Mouse (Mus musculus) midbrain, embryonic 16.5 days (tissue): ENCODE results near the gene Hip1. TPM values are rescaled to one million over a fixed set of nuclear protein-coding genes. Genes with fewer than 3 reads are reported as not detected.
A peak's percentile ranks its signal among the peaks of the same experiment; 100 is the strongest.

Experiments
- ATAC-seq: fragments of 200-750 bp; cut with Nextera tagmentation; 2 replicates; pipeline ENCODE4 v1.8.0; 2017; ENCODE audit warnings: moderate TSS enrichment
- H3K27ac ChIP-seq: fragments of 300-500 bp; sonication (generic); 2 replicates; pipeline ENCODE4 v1.5.1; 2014; ENCODE audit warnings: mild to moderate bottlenecking, low read length, mixed read lengths
- H3K27me3 ChIP-seq: fragments of 300-500 bp; sonication (generic); 2 replicates; pipeline ENCODE4 v1.6.1; 2014; ENCODE audit warnings: low read depth, low read length, mixed read lengths; ENCODE audit not compliant: control insufficient read depth, insufficient read depth
- H3K36me3 ChIP-seq: fragments of 300-500 bp; sonication (generic); 2 replicates; pipeline ENCODE4 v1.6.1; 2014; ENCODE audit warnings: mild to moderate bottlenecking, low read length, moderate library complexity, mixed read lengths; ENCODE audit not compliant: control insufficient read depth, insufficient read depth
- H3K4me1 ChIP-seq: fragments of 300-500 bp; sonication (generic); 2 replicates; pipeline ENCODE4 v1.6.1; 2014; ENCODE audit warnings: mild to moderate bottlenecking, low read length, mixed read lengths; ENCODE audit not compliant: control insufficient read depth, insufficient read depth
- H3K4me2 ChIP-seq: fragments of 300-500 bp; sonication (generic); 2 replicates; pipeline ENCODE4 v1.6.1; 2014; ENCODE audit warnings: mild to moderate bottlenecking, low read length, mixed read lengths
- H3K4me3 ChIP-seq: fragments of 300-500 bp; sonication (generic); 2 replicates; pipeline ENCODE4 v1.5.1; 2014; ENCODE audit warnings: low read depth, mild to moderate bottlenecking, low read length, moderate library complexity, mixed read lengths
- H3K9ac ChIP-seq: fragments of 300-500 bp; sonication (generic); 2 replicates; pipeline ENCODE4 v1.6.1; 2014; ENCODE audit warnings: low read depth, low read length, mixed read lengths
- H3K9me3 ChIP-seq: fragments of 300-500 bp; sonication (generic); replicated peaks from 2 replicates; pipeline ENCODE4 v1.6.1; 2014; ENCODE audit warnings: mild to moderate bottlenecking, low read length, mixed read lengths; ENCODE audit not compliant: control insufficient read depth, poor library complexity, severe bottlenecking
- WGBS: fragments of 180-500 bp; shearing (Covaris S2); extraction: QIAGEN DNeasy Blood & Tissue Kit; methylation state at CpG from one replicate; pipeline ENCODE4 v1.1.7; 2014; 5-methylcytosine and 5-hydroxymethylcytosine counted together
- polyA plus RNA-seq: library from polyadenylated mRNA; unstranded; fragments of >200 nt; fragmentation: Nextera tagmentation; extraction: Ambion mirVana; gene quantifications from 2 replicates; pipeline ENCODE4 v1.2.1, GENCODE M21; 2015

Gene Hip1
- polyA plus RNA-seq = 39.4 and 39.7 TPM in 2 replicates

DNA sequence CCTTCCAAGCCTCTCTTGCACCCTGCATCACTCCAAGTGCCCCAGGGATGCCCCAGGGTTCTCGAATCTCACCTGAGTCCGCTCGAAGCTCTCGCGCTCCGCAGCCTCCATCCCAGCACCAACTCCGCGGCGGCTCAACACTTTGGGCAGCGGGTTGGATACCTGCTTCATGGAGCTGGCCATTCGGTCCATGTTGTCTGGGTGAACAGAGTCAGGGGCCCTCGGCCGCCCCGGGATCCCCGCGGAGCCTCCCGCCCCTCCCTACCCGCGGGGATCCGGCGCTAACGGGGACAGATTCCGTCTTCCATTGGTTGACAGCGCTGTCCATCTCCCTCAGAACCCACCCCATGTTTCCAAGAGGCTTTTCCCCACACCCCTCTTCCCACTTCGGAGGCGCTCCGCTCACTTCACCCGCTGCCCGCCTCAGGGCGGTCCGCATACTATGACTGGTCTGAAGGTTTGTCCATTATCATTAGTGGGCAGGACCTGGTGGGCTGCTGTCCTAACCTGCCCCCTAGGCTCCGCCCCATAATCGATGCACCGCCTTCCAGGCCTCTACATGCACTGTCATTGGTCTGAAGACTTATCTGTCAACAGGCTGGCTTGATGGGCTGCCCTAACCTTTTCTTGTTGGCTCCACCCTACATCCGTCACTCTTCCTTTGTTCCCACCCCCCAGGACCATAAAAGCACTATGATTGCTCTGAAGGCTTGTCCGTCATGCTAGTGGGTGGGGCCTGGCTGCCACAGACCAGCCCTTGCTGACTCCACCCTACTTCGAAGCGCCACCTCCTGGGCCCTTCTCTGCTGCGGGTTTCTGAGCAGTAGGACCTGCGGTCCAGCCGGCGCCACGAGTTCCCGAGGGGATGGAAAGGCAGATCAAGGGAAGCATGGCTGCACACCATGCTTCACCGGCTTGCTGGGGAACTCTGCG, at the start of gene Hip1:
Hip1 (minus strand) TSS at position 256 of the 933 bp plus-strand sequence.
- peaks cover 7% of the 10 kb centered on the region for H3K4me1 ChIP-seq
- H3K4me2 ChIP-seq = peak within 1 kb of the TSS; percentile 98
- H3K27ac ChIP-seq = peak within 1 kb of the TSS; percentile 47; the same call in 1 of the 2 replicates
- under 1% methylated on average over 46 of the region's 46 CpGs for WGBS
- peak within 1 kb of the TSS; percentile 78 for H3K4me3 ChIP-seq
- ATAC-seq = peak; percentile 100
- H3K27me3 ChIP-seq = no peaks in the 10 kb centered on the region
- no peaks in the 10 kb centered on the region for H3K9me3 ChIP-seq
- peak within 1 kb of the TSS; percentile 80 for H3K9ac ChIP-seq
- H3K36me3 ChIP-seq = no peaks in the 10 kb centered on the region

DNA sequence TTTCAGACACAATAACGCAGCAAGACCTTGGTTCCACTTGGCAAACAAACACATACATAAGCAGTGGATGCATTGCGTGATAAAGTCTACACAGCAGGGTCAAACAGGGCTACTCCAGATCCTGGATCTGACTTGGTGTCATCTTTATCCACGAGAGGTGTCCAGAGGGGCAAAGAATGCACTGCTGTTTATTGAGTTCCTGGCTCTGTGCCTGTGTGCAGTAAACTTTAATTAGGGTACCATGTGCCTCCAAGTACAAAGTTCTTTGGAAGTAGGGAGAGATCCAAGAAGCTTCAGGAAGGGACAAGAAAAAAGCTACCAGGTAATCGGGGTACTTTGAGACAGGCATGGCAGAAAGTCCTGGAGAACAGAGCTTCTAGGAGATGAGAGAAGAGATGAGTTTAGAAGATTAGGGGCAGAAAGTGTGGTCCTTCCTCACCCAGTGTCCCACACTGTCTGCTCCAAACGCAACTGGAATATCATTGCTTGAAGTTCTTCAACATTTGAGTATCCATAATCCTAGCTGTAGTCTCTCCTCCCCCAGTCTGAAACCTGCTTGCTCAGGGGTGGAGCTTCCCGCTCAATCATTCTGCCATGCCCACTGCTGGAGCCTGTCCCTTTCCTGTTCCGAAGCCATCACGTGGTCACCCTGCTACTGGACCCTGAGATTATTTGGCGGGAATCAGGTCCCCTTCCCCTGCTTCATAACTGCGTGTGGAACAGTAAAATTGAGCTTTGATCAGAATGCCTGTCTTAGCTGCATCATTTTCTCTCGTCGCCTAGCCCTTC, 45.3 kb upstream of the Hip1 start:
- WGBS = 81% methylated on average over 10 of the region's 12 CpGs
- no peak for ATAC-seq
- no peak overlapping the region for H3K4me3 ChIP-seq
- H3K9me3 ChIP-seq = no peaks in the 10 kb centered on the region
- no peak overlapping the region for H3K4me2 ChIP-seq
- no peak overlapping the region for H3K9ac ChIP-seq
- H3K27ac ChIP-seq = no peak overlapping the region
- H3K4me1 ChIP-seq = no peaks in the 10 kb centered on the region
- H3K27me3 ChIP-seq = no peaks in the 10 kb centered on the region
- H3K36me3 ChIP-seq = no peaks in the 10 kb centered on the region

DNA sequence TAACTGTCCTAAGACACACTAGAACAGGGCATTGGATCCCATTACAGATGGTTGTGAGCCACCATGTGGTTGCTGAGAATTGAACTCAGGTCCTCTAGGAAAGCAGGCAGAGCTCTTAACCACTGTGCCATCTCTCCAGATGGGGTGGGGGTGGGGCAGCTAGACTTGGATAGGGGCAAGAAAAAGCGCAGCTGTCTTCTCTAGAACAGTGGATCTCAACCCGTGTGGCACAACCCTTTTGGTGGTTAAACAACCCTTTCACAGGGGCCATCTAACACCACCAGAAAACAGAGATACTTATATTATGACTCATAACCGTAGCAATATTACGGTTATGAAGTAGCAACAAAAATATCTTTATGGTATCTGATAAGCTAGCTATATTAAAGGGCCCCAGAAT, 42.8 kb upstream of the Hip1 start:
- H3K9ac ChIP-seq = no peak overlapping the region
- no peak overlapping the region for H3K27ac ChIP-seq
- no peaks in the 10 kb centered on the region for H3K4me1 ChIP-seq
- ATAC-seq = no peak
- no peak overlapping the region for H3K4me3 ChIP-seq
- no peaks in the 10 kb centered on the region for H3K27me3 ChIP-seq
- 89% methylated on average over 4 of the region's 4 CpGs for WGBS
- H3K4me2 ChIP-seq = no peak overlapping the region
- no peaks in the 10 kb centered on the region for H3K36me3 ChIP-seq
- H3K9me3 ChIP-seq = no peaks in the 10 kb centered on the region

DNA sequence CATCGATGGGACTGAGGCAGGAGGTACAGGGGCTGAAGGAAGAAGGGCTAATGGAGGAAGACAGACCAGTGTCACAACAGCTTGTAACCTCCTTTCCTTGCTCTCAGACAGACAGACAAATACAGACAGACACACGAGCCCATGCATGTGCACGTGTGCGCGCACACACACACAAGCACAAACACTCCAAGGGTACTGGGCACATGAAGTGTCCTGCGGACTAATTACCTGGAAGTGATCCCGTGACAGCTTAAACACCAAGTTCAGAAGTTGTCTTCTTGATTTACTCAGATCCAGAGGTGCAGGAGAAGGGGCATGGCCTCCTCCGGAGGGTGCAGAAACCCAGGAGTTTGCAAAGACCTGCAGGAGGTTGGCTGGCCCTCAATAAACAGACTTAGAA, 40.8 kb upstream of the Hip1 start:
- ATAC-seq = no peak
- no peaks in the 10 kb centered on the region for H3K4me1 ChIP-seq
- H3K36me3 ChIP-seq = no peaks in the 10 kb centered on the region
- H3K27me3 ChIP-seq = no peaks in the 10 kb centered on the region
- no peak overlapping the region for H3K4me3 ChIP-seq
- H3K4me2 ChIP-seq = no peak overlapping the region
- 91% methylated on average over 8 of the region's 8 CpGs for WGBS
- no peaks in the 10 kb centered on the region for H3K9me3 ChIP-seq
- H3K9ac ChIP-seq = no peak overlapping the region
- no peak overlapping the region for H3K27ac ChIP-seq

DNA sequence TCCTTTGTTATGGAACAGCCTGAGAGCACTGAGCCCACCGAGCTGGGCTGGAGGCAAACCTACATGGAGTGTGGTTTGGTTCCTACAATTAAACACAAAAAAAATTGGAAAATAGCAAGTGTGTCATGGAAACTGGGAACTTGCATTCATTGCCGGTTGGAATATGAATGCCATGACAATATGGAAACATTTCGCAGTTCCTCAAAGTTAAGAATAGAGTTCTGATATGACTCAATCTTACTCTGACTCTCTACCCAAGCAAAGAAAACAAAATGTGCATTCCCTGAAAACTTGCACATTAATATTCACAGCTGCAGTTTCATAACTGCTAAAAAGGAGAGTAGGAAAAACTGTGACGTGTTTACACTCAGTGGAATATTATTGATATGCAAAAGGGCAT, 37.4 kb upstream of the Hip1 start:
- no peaks in the 10 kb centered on the region for H3K27me3 ChIP-seq
- H3K4me1 ChIP-seq = no peaks in the 10 kb centered on the region
- no peak overlapping the region for H3K4me2 ChIP-seq
- no peak overlapping the region for H3K27ac ChIP-seq
- H3K9ac ChIP-seq = no peak overlapping the region
- no peaks in the 10 kb centered on the region for H3K9me3 ChIP-seq
- no peak overlapping the region for H3K4me3 ChIP-seq
- 82% methylated on average over 4 of the region's 4 CpGs for WGBS
- ATAC-seq = no peak
- no peaks in the 10 kb centered on the region for H3K36me3 ChIP-seq

DNA sequence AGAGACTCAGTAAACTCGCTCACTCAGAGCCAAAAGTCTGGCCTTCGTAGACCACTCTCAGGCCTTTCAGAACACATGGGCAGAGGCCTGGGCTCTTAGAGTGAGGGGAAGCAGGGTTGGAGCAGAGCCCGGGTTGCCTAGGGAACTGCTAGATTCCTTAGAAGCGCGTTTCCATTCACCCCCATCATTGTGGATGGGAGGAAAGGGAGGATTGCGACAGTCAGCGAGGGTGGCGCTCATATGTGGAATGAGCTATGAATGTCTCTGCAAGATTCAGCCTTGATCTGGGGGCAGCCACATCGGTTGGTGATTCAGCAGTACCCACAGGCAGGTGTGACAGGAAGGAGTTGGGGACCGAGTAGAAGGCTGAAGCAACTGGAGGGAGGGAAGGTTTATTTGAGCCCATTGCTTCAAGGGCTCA, 34.4 kb upstream of the Hip1 start:
- Histone ChIP-seq H3K27me3 (no peaks in the 10 kb centered on the region), H3K4me3 (no peak overlapping the region), H3K9ac (no peak overlapping the region), H3K36me3 (no peaks in the 10 kb centered on the region), H3K4me1 (no peaks in the 10 kb centered on the region), H3K4me2 (no peak overlapping the region), H3K27ac (no peak overlapping the region), H3K9me3 (no peaks in the 10 kb centered on the region)
- ATAC-seq = 0 out of 2 replicates have a peak, but pooled peaks have one; percentile 62
- 81% methylated on average over 10 of the region's 10 CpGs for WGBS

DNA sequence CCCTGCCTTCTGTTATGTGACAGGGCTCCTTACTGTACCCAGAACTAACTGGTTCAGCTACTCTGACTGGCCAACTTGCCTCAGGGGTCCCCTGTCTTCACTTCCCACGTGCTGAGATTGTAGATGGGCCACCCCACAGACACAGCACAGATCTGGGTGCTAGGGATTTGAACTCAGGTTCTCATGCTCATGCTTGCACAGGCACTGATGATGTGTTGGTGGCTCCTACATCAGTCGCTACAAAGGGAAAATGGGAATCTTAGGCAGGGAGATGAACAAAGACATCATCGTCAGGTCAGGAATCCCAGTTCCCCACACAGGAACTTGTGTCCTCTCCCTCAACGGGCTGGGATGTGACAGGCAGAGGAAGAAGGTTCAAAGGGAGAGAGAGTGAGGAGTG, 31.1 kb upstream of the Hip1 start:
- Histone ChIP-seq H3K4me2 (no peak overlapping the region), H3K27me3 (no peaks in the 10 kb centered on the region), H3K27ac (no peak overlapping the region), H3K9me3 (no peaks in the 10 kb centered on the region), H3K36me3 (no peaks in the 10 kb centered on the region), H3K4me1 (no peaks in the 10 kb centered on the region), H3K4me3 (no peak overlapping the region), H3K9ac (no peak overlapping the region)
- 61% methylated on average over 4 of the region's 4 CpGs for WGBS
- no peak for ATAC-seq

DNA sequence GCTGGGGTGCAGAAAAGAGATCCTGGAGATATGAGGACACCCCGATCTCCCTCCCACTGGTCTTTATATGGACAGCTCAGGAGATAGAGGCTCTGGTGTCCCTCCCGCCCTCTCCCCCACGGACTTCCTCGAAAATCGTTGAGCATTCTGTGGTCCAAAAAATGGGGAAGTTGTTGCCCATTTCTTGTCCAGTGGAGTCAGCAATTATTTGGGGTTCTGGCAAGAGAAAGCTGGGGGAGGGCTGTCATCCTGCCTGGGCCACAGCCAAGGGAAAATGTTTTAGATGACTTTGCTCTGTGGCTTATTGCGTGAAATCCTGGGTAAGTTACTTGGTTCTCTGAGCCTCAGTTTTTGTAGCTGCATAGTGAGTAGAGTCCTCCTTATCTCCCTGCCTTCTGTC, 28.1 kb upstream of the Hip1 start, which contains the start of gene Ccl24:
Ccl24 (minus strand) TSS at position 44 of the 400 bp plus-strand sequence.
- H3K36me3 ChIP-seq = no peaks in the 10 kb centered on the region
- H3K4me3 ChIP-seq = no peak within 1 kb of the TSS
- no peaks in the 10 kb centered on the region for H3K9me3 ChIP-seq
- H3K9ac ChIP-seq = no peak within 1 kb of the TSS
- WGBS = 92% methylated on average over 6 of the region's 6 CpGs
- ATAC-seq = no peak
- no peaks in the 10 kb centered on the region for H3K4me1 ChIP-seq
- no peak within 1 kb of the TSS for H3K4me2 ChIP-seq
- H3K27me3 ChIP-seq = no peaks in the 10 kb centered on the region
- H3K27ac ChIP-seq = no peak within 1 kb of the TSS

DNA sequence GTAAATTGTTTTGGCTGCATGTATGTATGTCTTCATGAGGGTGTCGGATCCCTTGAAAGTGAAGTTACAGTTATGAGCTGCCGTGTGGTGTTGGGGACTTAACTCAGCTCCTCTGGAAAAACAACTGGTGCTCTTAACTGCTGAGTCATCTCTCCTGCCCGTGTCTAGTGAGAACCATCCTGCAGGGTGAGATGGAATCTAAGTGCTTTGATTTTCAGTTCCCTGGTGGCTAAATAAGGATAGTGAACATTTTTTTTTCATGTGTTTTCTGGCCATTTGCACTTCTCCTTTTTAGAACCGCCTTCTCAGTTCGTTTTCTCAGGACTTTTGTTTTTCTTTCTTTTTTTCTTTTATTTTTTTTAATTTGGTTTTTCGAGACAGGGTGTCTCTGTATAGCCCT, 23.8 kb upstream of the Hip1 start:
- ATAC-seq = no peak
- H3K9me3 ChIP-seq = no peaks in the 10 kb centered on the region
- 73% methylated on average over 6 of the region's 6 CpGs for WGBS

More for the DNA sequence above, 23.8 kb upstream of the Hip1 start:
- Histone ChIP-seq H3K27me3 (no peaks in the 10 kb centered on the region), H3K4me3 (no peak overlapping the region), H3K36me3 (no peaks in the 10 kb centered on the region), H3K27ac (no peak overlapping the region), H3K4me1 (no peaks in the 10 kb centered on the region), H3K9ac (no peak overlapping the region), H3K4me2 (no peak overlapping the region)
